Mouse (Mus musculus) midbrain, postnatal 0 days (tissue): ENCODE results near the gene Hist1h3d. TPM values are rescaled to one million over a fixed set of nuclear protein-coding genes. Genes with fewer than 3 reads are reported as not detected.
"Not testable (repeated sequence)": the region's sequence is repeated elsewhere in the genome, so short reads cannot be mapped to it uniquely, and the experiment has no call there.

Source experiments
- ATAC-seq: fragments of 200-750 bp; cut with Nextera tagmentation; 2 replicates; pipeline ENCODE4 v1.8.0; 2017; ENCODE audit warnings: moderate number of reproducible peaks, mild to moderate bottlenecking, moderate TSS enrichment, moderate library complexity; ENCODE audit not compliant: low FRiP score
- DNase-seq: peaks from one replicate; pipeline ENCODE4 v3.0.0-alpha.2; 2015; ENCODE audit warnings: low spot score
- H3K27ac ChIP-seq: fragments of 300-500 bp; sonication (generic); 2 replicates; pipeline ENCODE4 v1.5.1; 2014; ENCODE audit warnings: low read depth, mild to moderate bottlenecking, low read length, mixed read lengths
- H3K27me3 ChIP-seq: fragments of 300-500 bp; sonication (generic); 2 replicates; pipeline ENCODE4 v1.6.1; 2014; ENCODE audit warnings: low read length, control low read depth, mixed read lengths; ENCODE audit not compliant: insufficient read depth
- H3K36me3 ChIP-seq: fragments of 300-500 bp; sonication (generic); 2 replicates; pipeline ENCODE4 v1.6.1; 2014; ENCODE audit warnings: low read length, control low read depth, mixed read lengths; ENCODE audit not compliant: insufficient read depth
- H3K4me1 ChIP-seq: fragments of 300-500 bp; sonication (generic); 2 replicates; pipeline ENCODE4 v1.6.1; 2014; ENCODE audit warnings: mild to moderate bottlenecking, control low read depth, antibody characterized with exemption, low read length, mixed read lengths; ENCODE audit not compliant: insufficient read depth
- H3K4me2 ChIP-seq: fragments of 300-500 bp; sonication (generic); 2 replicates; pipeline ENCODE4 v1.6.1; 2014; ENCODE audit warnings: low read depth, mild to moderate bottlenecking, low read length, mixed read lengths; ENCODE audit not compliant: poor library complexity, severe bottlenecking
- H3K4me3 ChIP-seq: fragments of 300-500 bp; sonication (generic); 2 replicates; pipeline ENCODE4 v1.5.1; 2014; ENCODE audit warnings: low read depth, mild to moderate bottlenecking, low read length, moderate library complexity
- H3K9ac ChIP-seq: fragments of 300-500 bp; sonication (generic); replicated peaks from 2 replicates; pipeline ENCODE4 v1.6.1; 2014; ENCODE audit warnings: mild to moderate bottlenecking, low read length, moderate library complexity, mixed read lengths; ENCODE audit not compliant: poor library complexity, severe bottlenecking
- H3K9me3 ChIP-seq: fragments of 300-500 bp; sonication (generic); 2 replicates; pipeline ENCODE4 v1.6.1; 2016; ENCODE audit warnings: low read length, control low read depth
- CTCF ChIP-seq: IDR thresholded peaks from 2 replicates; pipeline ENCODE4 v1.5.1; 2016; ENCODE audit warnings: antibody characterized with exemption, mild to moderate bottlenecking
- WGBS: fragments of 180-500 bp; shearing (Covaris S2); extraction: QIAGEN DNeasy Blood & Tissue Kit; methylation state at CpG from one replicate; pipeline ENCODE4 v1.1.7; 2014; 5-methylcytosine and 5-hydroxymethylcytosine counted together
- polyA plus RNA-seq: library from polyadenylated mRNA; unstranded; fragments of >200 nt; fragmentation: Nextera tagmentation; extraction: Ambion mirVana; gene quantifications from 2 replicates; pipeline ENCODE4 v1.2.1, GENCODE M21; 2015
- total RNA-seq: library from RNA; depleted of rRNA; stranded (reverse); fragments of >200 nt; gene quantifications from 2 replicates; pipeline ENCODE4 v1.2.3, GENCODE M21; 2014

Hist1h3d gene
- total and polyA plus RNA-seq, 2 experiments from 2014 or later: 0.42 to 92.5 TPM

- ATAC-seq: peak; percentile 61
- Histone ChIP-seq H3K36me3 (no peaks in the 10 kb centered on the region), H3K4me3 (peak overlapping the region; percentile 42), H3K4me1 (no peaks in the 10 kb centered on the region), H3K27ac (peak overlapping the region; percentile 94), H3K4me2 (peak overlapping the region; percentile 70), H3K9me3 (no peaks in the 10 kb centered on the region), H3K27me3 (no peaks in the 10 kb centered on the region), H3K9ac (peak overlapping the region; percentile 56)
- 1% methylated on average over 18 of the region's 18 CpGs for WGBS
- TF ChIP-seq CTCF: peak; percentile 77
- DNase-seq: peak; percentile 87
Observed at GRCm38 (mm10) chr13:23562699-23563462, 12.7 kb upstream of the Hist1h3d start.

- ATAC-seq (no peak), DNase-seq (no peak)
- WGBS: 89% methylated on average over 2 of the region's 2 CpGs
- Histone ChIP-seq H3K27me3 (no peaks in the 10 kb centered on the region), H3K36me3 (no peaks in the 10 kb centered on the region), H3K9me3 (no peaks in the 10 kb centered on the region), H3K4me1 (no peaks in the 10 kb centered on the region), H3K27ac (no peak overlapping the region), H3K4me2 (no peak overlapping the region), H3K9ac (no peak overlapping the region), H3K4me3 (no peak overlapping the region)
- TF ChIP-seq CTCF: no peak
Observed at GRCm38 (mm10) chr13:23564482-23564881, 11.1 kb upstream of the Hist1h3d start.

DNA sequence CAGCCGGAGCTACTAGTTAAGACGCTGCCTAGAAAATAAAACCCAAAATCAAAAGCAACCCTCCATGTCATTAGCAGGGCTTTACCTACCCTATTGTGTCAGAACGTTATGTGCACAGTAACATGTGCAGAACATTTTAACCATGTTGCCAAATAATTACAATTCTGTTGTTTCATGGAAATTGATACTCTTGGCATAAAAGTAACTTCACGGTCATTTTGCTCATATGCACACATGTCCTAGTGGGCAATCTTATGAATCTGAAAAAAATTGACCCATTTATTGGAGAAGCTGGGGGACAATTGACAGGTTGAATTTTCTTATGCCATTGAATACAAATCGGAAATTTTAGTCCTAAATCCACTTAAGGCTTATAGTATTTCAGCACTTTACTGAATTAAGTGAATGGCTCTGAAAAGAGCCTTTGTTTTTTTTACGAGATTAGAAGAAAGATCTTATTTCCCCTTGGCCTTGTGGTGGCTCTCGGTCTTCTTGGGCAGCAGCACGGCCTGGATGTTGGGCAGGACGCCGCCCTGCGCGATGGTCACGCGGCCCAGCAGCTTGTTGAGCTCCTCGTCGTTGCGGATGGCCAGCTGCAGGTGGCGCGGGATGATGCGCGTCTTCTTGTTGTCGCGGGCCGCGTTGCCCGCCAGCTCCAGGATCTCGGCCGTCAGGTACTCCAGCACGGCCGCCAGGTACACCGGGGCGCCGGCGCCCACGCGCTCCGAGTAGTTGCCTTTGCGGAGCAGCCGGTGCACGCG is 5.1 kb upstream of the Hist1h3d start:
- Histone ChIP-seq H3K4me2 (peak overlapping the region; percentile 52), H3K9ac (0 out of 2 replicates have a peak overlapping the region, but pooled peaks have one; percentile 36), H3K4me3 (peak overlapping the region; percentile 39), H3K27ac (peak overlapping the region; percentile 86)
- not testable (repeated sequence) for H3K36me3 ChIP-seq, H3K9me3 ChIP-seq, DNase-seq, H3K27me3 ChIP-seq, H3K4me1 ChIP-seq
- under 1% methylated on average over 15 of the region's 41 CpGs for WGBS
- peak; percentile 19; the same call in 1 of the 2 replicates for ATAC-seq

- no peak for TF ChIP-seq CTCF
- peak within 1 kb of the TSS; percentile 50; the same call in 1 of the 2 replicates for H3K9ac ChIP-seq
- no peaks in the 10 kb centered on the region for H3K9me3 ChIP-seq
- H3K27me3 ChIP-seq: no peaks in the 10 kb centered on the region
- 0 out of 2 replicates have a peak, but pooled peaks cover 3% of the 10 kb centered on the region for H3K4me1 ChIP-seq
- ATAC-seq (peak; percentile 90), DNase-seq (peak; percentile 97)
- 0% methylated on average over 16 of the region's 18 CpGs for WGBS
- no peaks in the 10 kb centered on the region for H3K36me3 ChIP-seq
- H3K27ac ChIP-seq: peak within 1 kb of the TSS; percentile 86
- H3K4me3 ChIP-seq: peak within 1 kb of the TSS; percentile 39
- H3K4me2 ChIP-seq: peak within 1 kb of the TSS; percentile 52
Observed at GRCm38 (mm10) chr13:23571022-23571503, 4.5 kb upstream of the Hist1h3d start, which contains the start of the genes Hist1h2ae and Hist1h2bg. Gene Hist1h2ae (minus strand): TSS chr13:23571220. Gene Hist1h2bg (plus strand): TSS chr13:23571396.

GRCm38 (mm10) chr13:23571504-23572217 is 3.9 kb upstream of the Hist1h3d start:
- under 1% methylated on average over 8 of the region's 34 CpGs for WGBS
- DNase-seq, ATAC-seq: not testable (repeated sequence)

More at GRCm38 (mm10) chr13:23571504-23572217, 3.9 kb upstream of the Hist1h3d start:
- Histone ChIP-seq H3K4me2 (peak overlapping the region; percentile 52), H3K4me3 (peak overlapping the region; percentile 39), H3K27ac (peak overlapping the region; percentile 86), H3K9ac (peak overlapping the region; percentile 50; the same call in 1 of the 2 replicates)
- H3K36me3 ChIP-seq, H3K9me3 ChIP-seq, H3K4me1 ChIP-seq, H3K27me3 ChIP-seq: not testable (repeated sequence)
